Mouse (Mus musculus) MEL (cell line): Measurements from ENCODE around the gene Nt5dc2.

Experiments used
- CHD1 ChIP-seq: IDR thresholded peaks from 2 replicates; pipeline ENCODE4 v1.6.1; 2012; ENCODE audit warnings: low read depth, mild to moderate bottlenecking, inconsistent platforms, low read length, improper control_type of control experiment
- E2F4 ChIP-seq: IDR thresholded peaks from 2 replicates; pipeline ENCODE4 v1.6.1; 2011; ENCODE audit warnings: low read depth, low read length, improper control_type of control experiment, borderline replicate concordance
- GABPA ChIP-seq: IDR thresholded peaks from 2 replicates; pipeline ENCODE4 v1.6.1; 2012; ENCODE audit warnings: low read depth, mild to moderate bottlenecking, inconsistent platforms, low read length, improper control_type of control experiment, moderate library complexity
- GATA1 ChIP-seq: IDR thresholded peaks from 2 replicates; pipeline ENCODE4 v1.6.1; 2011; ENCODE audit warnings: low read depth, low read length, improper control_type of control experiment
- JUND ChIP-seq: IDR thresholded peaks from 2 replicates; pipeline ENCODE4 v1.6.1; 2011; ENCODE audit warnings: low read depth, mild to moderate bottlenecking, improper control_type of control experiment, low read length
- MAZ ChIP-seq: IDR thresholded peaks from 2 replicates; pipeline ENCODE4 v1.6.1; 2012; ENCODE audit warnings: low read depth, mild to moderate bottlenecking, inconsistent platforms, low read length, improper control_type of control experiment
- MEF2A ChIP-seq: IDR thresholded peaks from 2 replicates; pipeline ENCODE4 v1.6.1; 2014; ENCODE audit warnings: low read depth, mild to moderate bottlenecking, inconsistent platforms, low read length, improper control_type of control experiment; ENCODE audit not compliant: poor library complexity, insufficient replicate concordance, severe bottlenecking; ENCODE audit errors: extremely low read depth
- NELFE ChIP-seq: IDR thresholded peaks from 2 replicates; pipeline ENCODE4 v1.6.1; 2011; ENCODE audit warnings: low read depth, low read length, improper control_type of control experiment
- POLR2A ChIP-seq, 2 experiments: IDR thresholded peaks; 2 replicates each; pipeline ENCODE4 v1.6.1; 2011 to 2012; ENCODE audit warnings: low read length in 2 of 2, mild to moderate bottlenecking in 2 of 2, control low read depth in 1 of 2, improper control_type of control experiment in 1 of 2, low read depth in 1 of 2, moderate library complexity in 1 of 2; ENCODE audit not compliant: control insufficient read depth in 1 of 2, insufficient read depth in 1 of 2, poor library complexity in 1 of 2
- POLR2AphosphoS2 ChIP-seq: IDR thresholded peaks from 2 replicates; pipeline ENCODE4 v1.6.1; 2011; ENCODE audit warnings: low read length, improper control_type of control experiment
- RCOR1 ChIP-seq: IDR thresholded peaks from 2 replicates; pipeline ENCODE4 v1.6.1; 2012; ENCODE audit warnings: low read depth, mild to moderate bottlenecking, inconsistent platforms, low read length, improper control_type of control experiment
- TAL1 ChIP-seq: IDR thresholded peaks from 2 replicates; pipeline ENCODE4 v1.6.1; 2012; ENCODE audit warnings: mild to moderate bottlenecking, inconsistent platforms, low read length, moderate library complexity, mixed read lengths
- TCF12 ChIP-seq: IDR thresholded peaks from 2 replicates; pipeline ENCODE4 v1.6.1; 2014; ENCODE audit warnings: low read depth, mild to moderate bottlenecking, inconsistent platforms, low read length, improper control_type of control experiment, moderate library complexity
- USF2 ChIP-seq, 2 experiments: IDR thresholded peaks; 2 replicates each; pipeline ENCODE4 v1.6.1; 2011 to 2012; ENCODE audit warnings: improper control_type of control experiment in 2 of 2, low read length in 2 of 2, borderline replicate concordance in 1 of 2, inconsistent platforms in 1 of 2, low read depth in 1 of 2, mild to moderate bottlenecking in 1 of 2; ENCODE audit not compliant: insufficient read depth in 1 of 2

GRCm38 (mm10) chr14:31161191-31161590, 30.3 kb downstream of the Nt5dc2 start:
- TF ChIP-seq POLR2A (IDR thresholded peaks at IDR 0.05; ENCODE audit: control insufficient read depth in 1 of 2, insufficient read depth in 1 of 2, low read depth in 1 of 2, low read length in 2 of 2, poor library complexity in 1 of 2) = no peak
- no peak for TF ChIP-seq CHD1
- no peak for TF ChIP-seq MAZ
- TF ChIP-seq RCOR1 = no peak
- no peak for TF ChIP-seq USF2 (IDR thresholded peaks at IDR 0.05; ENCODE audit: borderline replicate concordance in 1 of 2, insufficient read depth in 1 of 2, low read depth in 1 of 2, low read length in 2 of 2)
- no peak for TF ChIP-seq E2F4
- TF ChIP-seq TAL1 = no peak
- TF ChIP-seq JUND = no peak
- TF ChIP-seq NELFE = no peak
- no peak for TF ChIP-seq GABPA
- TF ChIP-seq MEF2A = no peak
- no peak for TF ChIP-seq TCF12
- no peak for TF ChIP-seq POLR2AphosphoS2
- TF ChIP-seq GATA1 = no peak
